Mouse (Mus musculus): ENCODE measurements around the gene Gm5678.
A peak's percentile ranks its signal among the peaks of the same experiment; 100 is the strongest.
"Not testable (repeated sequence)": the region's sequence is repeated elsewhere in the genome, so short reads cannot be mapped to it uniquely, and the experiment has no call there.

Gm5678 gene

DNA sequence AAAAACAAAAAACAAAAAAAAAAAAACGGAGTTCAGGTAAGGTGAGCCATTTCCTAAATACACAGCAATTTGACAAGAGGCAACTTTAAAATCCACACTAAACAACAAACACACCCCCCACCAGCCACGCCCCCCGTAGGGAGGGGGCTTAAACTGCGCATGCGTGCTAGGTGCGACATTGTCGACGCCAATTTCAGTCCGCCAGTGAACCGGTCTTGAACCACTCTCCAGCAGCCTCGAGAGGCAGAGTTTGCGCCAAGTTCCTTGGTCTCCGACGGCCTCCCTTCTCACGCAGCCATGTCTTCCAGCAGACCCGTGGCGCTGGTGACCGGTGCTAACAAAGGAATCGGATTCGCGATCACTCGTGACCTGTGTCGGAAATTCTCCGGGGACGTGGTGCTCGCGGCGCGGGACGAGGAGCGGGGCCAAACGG lies 20.2 kb upstream of the Gm5678 start:
- peak; percentile 95 for DNase-seq (ENCODE audit: low read depth)

DNA sequence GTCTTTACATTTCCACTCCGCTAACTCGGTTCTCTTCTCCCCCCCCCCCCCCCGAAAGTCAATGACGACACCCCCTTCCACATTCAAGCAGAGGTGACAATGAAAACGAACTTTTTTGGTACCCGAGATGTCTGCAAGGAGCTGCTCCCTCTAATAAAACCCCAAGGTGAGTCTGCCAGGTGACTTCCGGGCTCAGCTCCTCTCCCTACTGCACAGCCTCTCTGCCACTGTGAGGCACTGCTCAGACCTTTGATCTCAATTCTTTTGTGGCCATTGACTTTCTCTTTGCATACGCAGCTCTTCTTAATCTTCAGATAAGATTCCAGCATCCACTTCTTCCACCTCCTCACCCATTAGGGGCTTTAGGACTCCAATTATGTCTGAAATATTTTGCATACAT lies 19.2 kb upstream of the Gm5678 start:
- DNase-seq (ENCODE audit: low read depth), result peak; percentile 32

DNA sequence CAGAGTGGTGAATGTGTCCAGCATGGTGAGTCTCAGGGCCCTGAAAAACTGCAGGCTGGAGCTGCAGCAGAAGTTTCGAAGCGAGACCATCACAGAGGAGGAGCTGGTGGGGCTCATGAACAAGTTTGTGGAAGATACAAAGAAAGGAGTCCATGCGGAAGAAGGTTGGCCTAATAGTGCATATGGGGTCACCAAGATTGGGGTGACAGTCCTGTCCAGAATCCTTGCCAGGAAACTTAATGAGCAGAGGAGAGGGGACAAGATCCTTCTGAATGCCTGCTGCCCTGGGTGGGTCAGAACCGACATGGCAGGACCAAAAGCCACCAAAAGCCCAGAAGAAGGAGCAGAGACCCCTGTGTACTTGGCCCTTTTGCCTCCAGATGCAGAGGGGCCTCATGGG lies 18.1 kb upstream of the Gm5678 start:
- DNase-seq (ENCODE audit: low read depth), result no peak

DNA sequence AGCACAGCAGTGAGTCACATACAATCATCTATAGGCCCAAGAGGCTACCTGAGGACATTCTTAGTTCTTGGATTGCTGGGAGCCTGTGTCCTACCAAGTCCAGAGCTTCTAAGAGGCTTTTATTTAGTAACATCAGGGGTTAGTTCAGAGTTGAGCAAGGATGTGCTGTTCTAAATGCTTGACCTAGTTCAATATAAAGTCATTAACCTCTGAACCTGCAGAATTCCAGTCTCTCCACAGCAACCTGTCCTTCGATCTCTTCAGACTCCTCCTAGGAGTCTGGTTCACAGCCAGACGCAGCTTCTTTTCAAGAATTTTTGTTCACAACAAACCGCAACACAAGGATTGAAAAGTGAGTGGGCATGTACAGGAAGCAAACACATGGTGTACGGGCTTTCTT lies 16.9 kb upstream of the Gm5678 start:
- DNase-seq (ENCODE audit: low read depth), result no peak

DNA sequence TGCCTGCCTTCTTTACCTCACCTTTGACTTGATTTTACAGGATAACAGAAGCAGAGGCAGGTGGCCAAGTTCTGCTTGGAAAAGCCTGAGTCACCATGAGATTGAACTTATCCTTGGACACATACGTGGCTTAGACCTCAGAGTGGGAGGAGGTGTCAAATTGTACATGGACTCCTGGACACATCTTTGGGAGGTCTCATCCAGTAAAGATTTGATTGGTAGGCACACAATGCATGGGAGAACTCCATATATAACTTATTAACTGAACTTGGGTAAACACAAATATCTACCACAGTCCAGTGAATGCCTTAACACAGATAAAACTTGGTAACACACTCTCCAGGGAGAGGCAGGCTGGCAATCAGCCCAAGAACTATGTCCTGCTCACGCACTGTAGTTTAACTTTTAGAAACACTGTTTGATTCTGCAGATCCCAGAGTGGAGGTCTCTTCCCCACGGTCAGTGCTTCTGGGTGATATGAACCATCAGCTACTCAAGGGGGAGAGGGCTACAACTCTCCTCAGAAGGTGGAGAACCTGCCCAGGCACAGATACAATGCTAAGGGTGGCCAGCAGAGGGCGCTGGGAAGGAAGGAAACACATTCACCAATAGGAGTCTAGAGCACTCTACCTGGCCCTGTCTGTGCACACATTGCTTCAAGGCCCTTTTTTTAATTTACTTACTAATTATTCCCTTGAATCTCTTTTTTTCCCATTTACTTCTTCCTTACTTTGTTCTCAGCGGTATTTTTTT lies 12.6 kb upstream of the Gm5678 start:
- DNase-seq (ENCODE audit: low read depth), result peak; percentile 85

DNA sequence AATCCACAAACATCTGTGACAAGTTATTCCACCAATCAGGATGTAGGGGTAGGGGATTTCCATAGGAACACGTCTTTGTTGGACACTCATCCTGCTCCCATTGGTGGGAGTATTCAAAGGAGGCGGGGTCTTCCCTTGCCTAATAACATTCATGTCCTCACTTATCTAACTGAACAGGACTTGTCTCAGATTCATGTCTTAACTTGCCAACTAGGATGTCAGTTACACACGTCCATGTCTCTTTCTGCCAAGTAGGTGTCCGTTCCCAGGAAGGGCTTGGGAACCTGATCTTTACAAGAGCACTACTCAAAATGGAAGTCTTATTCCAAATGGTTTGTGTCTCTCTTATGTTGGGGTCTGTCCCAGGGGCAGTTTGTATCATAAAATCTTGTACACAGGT lies 4.1 kb upstream of the Gm5678 start:
- DNase-seq (ENCODE audit: low read depth), result not testable (repeated sequence)

DNA sequence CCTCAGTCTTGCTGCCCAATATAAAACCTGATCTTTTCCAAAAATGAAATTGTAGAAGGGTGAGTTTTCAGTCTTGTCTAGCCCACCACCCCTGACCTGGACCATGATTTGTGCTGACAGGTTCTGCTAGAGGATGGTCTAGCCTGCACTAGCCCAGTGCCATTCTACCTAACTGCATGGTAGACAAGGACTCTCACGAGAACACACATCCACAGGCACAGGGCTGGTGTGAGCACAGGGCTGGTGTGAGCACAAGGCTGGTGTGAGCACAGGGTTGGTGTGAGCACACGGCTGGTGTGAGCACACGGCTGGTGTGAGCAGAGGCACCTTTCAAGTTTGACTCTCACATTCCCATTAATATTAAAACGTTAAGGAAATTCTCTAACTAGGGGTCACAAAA lies 3.2 kb upstream of the Gm5678 start:
- DNase-seq (ENCODE audit: low read depth), result no peak

DNA sequence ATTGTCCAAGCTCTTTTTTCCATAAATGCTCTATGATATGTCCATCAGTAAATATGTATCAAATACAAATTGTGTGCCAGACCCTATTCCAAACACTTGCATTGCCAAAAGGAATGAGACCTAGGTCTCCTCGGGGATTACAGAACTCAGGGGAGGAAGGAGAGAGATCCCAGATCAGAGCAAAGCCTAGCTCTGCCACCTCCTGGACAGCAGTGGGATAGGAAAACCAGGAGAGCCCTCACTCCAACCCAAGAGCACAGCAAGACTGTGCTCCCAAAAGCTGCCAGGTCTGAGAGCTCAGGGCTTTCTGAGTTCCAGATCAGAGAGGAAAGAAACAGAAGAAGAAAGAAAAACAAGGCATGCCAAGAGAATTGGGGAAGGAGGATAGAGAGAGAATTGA lies 1.2 kb upstream of the Gm5678 start:
- no peak for DNase-seq (ENCODE audit: low read depth)

DNA sequence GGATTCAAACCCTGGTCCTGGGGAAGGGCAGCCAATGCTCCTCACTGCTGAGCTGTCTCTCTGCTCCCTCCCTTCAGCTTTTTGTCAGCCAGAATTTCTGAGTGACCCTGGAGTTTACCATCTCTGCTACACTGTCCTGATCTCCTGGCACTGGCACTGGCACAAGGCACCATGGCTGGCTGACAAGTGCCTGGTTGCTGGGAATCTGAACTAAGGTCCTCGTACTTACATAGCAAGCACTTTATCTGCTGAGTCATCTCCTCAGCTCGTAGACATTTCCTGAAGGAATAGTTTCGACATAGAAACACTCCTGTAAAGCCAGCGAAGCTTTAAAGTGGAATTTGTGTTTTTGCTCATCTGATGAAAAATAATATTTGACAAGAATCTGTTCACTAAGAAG lies 16.1 kb downstream of the Gm5678 start:
- DNase-seq (ENCODE audit: low read depth), result no peak

DNA sequence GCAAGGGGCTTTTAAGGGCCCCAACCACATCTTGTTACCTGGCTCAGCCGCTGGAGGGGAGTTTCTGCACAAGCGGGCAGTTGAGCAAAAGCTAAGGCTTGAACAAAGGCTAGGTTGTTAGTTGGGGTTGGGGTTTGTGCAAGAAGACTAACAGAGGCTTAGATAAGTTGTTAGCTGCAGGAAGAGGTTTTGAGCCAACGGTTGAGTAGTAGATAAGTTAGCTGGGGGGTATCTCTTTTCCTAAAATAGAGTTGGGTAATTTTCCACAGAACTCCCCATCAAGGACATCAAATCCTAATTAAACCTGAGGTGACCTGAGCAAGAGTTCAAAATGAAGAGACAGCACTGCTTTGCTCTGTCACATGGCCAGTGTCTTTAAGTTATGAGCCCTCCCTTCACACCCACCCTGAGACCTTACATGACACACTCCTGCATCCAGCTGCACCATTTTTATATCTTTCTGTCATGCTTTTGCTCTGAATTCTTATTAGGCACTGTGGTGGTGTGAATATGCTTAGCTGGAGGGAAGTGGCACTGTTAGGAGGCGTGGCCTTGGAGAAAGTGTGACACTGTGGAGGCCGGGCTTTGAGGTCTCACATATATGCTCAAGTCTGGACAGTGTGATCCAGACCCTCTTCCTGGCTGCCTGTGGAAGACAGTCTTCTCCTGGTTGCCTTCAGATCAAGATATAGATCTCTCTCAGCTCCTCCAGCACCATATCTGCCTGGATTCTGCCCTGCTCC lies 20.7 kb downstream of the Gm5678 start:
- DNase-seq (ENCODE audit: low read depth), result no peak

DNA sequence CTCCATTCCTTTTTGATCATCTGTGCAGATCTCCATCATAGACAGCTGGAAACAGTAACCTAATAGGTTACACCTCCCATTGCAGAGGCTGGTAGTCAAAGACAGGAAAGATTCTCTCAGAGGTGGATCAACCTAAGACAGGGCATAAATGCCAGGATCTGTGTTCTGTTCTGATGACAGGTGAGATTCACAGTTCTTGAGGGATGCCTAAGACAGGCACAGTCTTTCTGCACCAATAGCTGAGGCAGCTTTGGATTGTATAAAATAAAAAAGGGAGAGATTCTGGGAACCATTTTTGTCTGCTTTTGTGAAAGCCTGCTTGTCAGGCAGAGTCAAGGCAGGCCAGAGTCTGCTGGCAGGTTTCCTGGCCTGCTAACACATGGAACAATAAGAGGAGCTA lies 40.1 kb downstream of the Gm5678 start:
- no peak for DNase-seq (ENCODE audit: low read depth)

DNA sequence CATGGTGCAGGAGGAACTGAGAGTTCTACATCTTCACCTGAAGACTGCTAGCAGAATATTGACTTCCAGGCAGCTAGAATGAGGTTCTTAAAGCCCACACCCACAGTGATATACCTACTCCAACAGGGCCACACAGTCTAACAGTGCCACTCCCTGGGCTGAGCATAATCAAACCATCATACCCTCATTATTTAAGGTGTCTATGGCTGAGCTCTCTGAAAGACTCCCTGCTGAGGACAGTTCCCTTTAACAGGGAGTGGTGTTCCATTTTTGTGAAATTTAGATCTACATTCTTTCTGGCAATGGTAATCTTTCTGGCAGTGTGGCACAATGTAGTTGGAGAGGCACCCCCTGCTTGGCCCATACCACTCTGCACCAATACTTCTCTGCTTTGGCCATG lies 41.6 kb downstream of the Gm5678 start:
- DNase-seq (ENCODE audit: low read depth), result no peak

DNA sequence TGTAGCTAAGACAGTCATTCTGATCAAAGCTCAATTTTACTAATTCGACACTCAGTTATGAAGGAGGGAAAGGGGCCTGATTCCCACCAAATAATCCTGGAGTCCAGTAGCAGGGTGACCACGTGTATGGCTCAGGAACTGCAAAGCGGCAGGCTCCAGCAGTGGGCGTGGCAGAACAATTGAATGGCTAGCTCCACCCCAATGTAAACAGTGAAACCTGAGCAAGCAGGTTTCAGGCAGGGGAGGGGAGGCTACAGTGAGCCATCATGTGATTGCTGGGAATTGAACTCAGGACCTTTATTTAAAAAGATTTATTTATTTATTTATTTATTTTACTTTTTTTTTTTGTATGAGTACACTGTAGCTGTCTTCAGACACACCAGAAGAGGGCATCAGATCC lies 42.6 kb downstream of the Gm5678 start:
- DNase-seq (ENCODE audit: low read depth), result not testable (repeated sequence)

DNA sequence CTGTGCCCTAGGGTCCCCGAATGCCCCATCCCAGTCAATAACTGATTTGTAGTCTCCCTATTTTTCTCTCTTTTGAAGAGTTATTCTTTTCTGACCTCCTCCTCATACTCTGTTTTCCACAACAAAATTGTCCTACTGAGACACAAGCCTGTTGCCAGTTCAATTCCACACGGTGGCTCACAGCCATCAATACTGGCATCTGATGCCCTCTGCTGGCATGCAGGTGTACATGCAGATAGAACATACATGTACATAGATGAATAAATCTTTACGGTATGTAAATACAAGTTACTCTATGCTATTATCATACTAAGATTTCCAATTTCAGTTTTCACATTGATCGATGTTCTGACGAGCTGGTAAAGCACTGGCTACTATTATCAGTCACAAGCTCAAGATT lies 43.2 kb downstream of the Gm5678 start:
- peak; percentile 28 for DNase-seq (ENCODE audit: low read depth)

DNA sequence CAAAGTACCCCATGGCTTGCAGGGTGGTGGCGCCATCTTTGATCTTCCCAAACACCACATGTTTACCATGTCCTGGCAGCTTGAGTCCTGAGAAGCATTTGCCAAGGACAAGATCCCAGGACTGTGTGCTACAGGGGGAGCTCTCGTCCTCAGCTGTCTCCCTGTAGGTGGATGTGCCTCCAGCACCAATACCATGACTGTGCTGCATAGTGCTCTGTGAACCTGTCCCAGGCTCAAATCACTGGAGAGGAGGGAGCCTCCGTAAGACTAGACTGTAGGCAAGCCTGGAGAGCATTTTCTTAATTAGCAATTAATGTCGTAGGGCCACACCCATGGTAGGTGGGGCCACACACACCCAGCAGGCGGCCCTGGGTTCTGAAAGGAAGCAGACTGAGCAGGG lies 48.5 kb downstream of the Gm5678 start:
- no peak for DNase-seq (ENCODE audit: low read depth)

DNA sequence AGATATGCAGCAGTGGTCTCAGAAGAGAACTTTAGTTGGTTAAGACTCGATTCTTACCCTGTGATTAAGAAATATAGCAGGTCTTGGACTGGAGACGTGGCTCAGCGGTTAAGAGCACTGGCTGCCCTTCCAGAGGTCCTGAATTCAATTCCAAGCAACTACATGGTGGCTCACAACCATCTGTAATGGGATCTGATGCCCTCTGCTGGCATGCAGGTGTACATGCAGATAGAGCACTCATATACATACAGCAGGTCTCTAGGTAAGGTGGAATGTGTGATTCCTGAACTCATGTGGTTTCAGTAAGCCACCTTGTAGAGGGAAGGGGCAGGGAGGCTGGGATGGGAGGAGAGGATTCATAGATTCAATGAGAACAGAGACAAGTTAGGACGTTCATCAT lies 50.3 kb downstream of the Gm5678 start:
- DNase-seq (ENCODE audit: low read depth), result no peak

DNA sequence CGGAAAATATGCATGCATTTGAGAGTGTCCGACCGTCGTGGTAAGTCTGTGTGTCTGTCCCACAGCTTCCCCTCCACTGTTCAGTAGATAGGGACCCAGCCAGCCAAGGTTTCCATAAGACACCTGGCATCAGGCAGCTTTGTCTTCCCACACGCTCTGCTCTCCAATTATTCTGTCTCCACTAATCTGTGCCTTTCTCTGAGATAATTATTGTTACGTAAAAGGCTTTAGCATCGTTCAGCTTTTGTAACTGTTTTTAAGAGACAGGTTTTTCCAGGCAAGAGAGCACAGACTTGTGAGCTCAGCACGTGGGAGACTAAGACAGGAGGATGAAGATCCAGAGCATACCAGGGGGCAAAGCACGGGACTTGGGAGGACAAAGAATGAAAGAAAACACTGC lies 51.3 kb downstream of the Gm5678 start:
- no peak for DNase-seq (ENCODE audit: low read depth)

Measured in induced T-regulatory cell, adult 2 months (primary cell).